In the genomic region with DNA sequence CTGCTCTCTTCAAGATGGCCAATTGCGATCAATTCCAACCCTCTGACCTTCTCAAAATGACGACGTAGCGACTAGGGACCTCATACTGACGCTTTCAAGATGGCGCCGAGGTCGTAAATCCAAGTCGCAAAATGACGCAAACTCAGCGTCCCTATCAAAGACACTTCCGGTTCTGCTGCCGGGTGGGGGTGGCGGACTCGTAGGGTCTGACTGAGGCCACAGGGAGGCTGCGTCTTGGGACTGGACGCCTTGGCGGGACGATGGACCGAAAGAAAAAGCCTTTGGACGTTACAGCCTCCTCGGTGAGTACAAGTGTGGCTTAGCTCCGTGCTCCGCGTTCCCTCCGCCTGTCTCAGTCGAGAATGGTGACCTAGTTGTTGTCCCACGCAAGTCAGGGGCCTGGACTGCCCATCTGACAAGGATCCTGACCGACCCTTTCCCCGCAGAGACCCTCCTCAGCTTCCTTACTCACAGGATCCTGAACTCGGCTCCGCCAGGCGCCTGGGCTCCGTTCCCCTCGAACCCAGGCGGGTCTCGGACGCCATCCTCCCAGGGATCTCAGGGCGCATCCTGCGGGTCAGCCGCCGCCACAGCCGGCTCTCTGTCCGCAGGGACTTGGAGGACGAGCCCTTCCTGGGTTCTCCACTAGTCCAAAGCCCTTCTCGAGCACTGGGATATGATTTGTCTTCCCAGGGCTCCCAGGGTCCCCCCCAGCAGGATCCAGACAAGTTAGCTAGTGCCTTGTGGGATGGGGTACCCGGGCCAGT, we compare ENCODE assay signal across 7 mouse cellular contexts. TPM values are rescaled to one million over a fixed set of nuclear protein-coding genes. Genes with fewer than 3 reads are reported as not detected.
DNase-seq lines count a peak whose midpoint lies in the region; ATAC-seq lines count a peak whose summit lies in the region.

A gene (plus strand): TSS at position 169 of the 767 bp plus-strand sequence.

- peak; percentile 81 for ATAC-seq in embryonic facial prominence, embryonic 12.5 days (ENCODE audit: insufficient number of reproducible peaks, insufficient read depth, low FRiP score, low TSS enrichment)
- ATAC-seq in limb, embryonic 11.5 days (ENCODE audit: insufficient number of reproducible peaks, low FRiP score, low TSS enrichment, low read depth), result peak; percentile 92
- peak; percentile 92 for ATAC-seq in midbrain, embryonic 14.5 days (ENCODE audit: low FRiP score, low TSS enrichment)

- H3K9me3 ChIP-seq in embryonic facial prominence, embryonic 12.5 days, result no peaks in the 10 kb centered on the region
- no peaks in the 10 kb centered on the region for H3K9me3 ChIP-seq in limb, embryonic 11.5 days (ENCODE audit: control insufficient read depth, low read length)
- H3K9me3 ChIP-seq in midbrain, embryonic 14.5 days (ENCODE audit: control insufficient read depth, low read length), result no peaks in the 10 kb centered on the region

- peak within 1 kb of the TSS; percentile 63; the same call in 1 of the 2 replicates for H3K27ac ChIP-seq in embryonic facial prominence, embryonic 12.5 days
- 0 out of 2 replicates have a peak within 1 kb of the TSS, but pooled peaks have one; percentile 14 for H3K27ac ChIP-seq in limb, embryonic 11.5 days (replicated peaks; ENCODE audit: low read depth, low read length)
- peak within 1 kb of the TSS; percentile 87 for H3K27ac ChIP-seq in midbrain, embryonic 14.5 days (replicated peaks; ENCODE audit: low read depth, low read length)

- DNase-seq in adrenal gland, postnatal 25 days, result peak; percentile 84
- peak; percentile 99 for DNase-seq in heart, adult 11 months
- DNase-seq in kidney, adult 18-20 months, result peak; percentile 94
- peak; percentile 94 for DNase-seq in limb, embryonic 11.5 days (ENCODE audit: low spot score)
- DNase-seq in midbrain, embryonic 14.5 days, result peak; percentile 98
- DNase-seq in spleen, adult 18-20 months, result peak; percentile 79 to 85

- WGBS in embryonic facial prominence, embryonic 12.5 days, result under 1% methylated on average over 47 of the region's 47 CpGs
- WGBS in limb, embryonic 11.5 days, result under 1% methylated on average over 47 of the region's 47 CpGs
- under 1% methylated on average over 47 of the region's 47 CpGs for WGBS in midbrain, embryonic 14.5 days

- H3K4me2 ChIP-seq in embryonic facial prominence, embryonic 12.5 days (replicated peaks), result peak within 1 kb of the TSS; percentile 82
- peak within 1 kb of the TSS; percentile 73 for H3K4me2 ChIP-seq in limb, embryonic 11.5 days (ENCODE audit: low read depth, severe bottlenecking)
- peak within 1 kb of the TSS; percentile 85 for H3K4me2 ChIP-seq in midbrain, embryonic 14.5 days (ENCODE audit: low read length)

- H3K4me1 ChIP-seq in embryonic facial prominence, embryonic 12.5 days, result peaks cover 10% of the 10 kb centered on the region
- H3K4me1 ChIP-seq in limb, embryonic 11.5 days (ENCODE audit: control insufficient read depth, insufficient read depth, low read length), result peaks cover 5% of the 10 kb centered on the region
- peaks cover 7% of the 10 kb centered on the region for H3K4me1 ChIP-seq in midbrain, embryonic 14.5 days (ENCODE audit: control insufficient read depth, insufficient read depth, low read length)

- H3K36me3 ChIP-seq in embryonic facial prominence, embryonic 12.5 days, result peaks cover 12% of the 10 kb centered on the region
- H3K36me3 ChIP-seq in limb, embryonic 11.5 days (ENCODE audit: control insufficient read depth, insufficient read depth, low read length), result 0 out of 2 replicates have a peak, but pooled peaks cover 2% of the 10 kb centered on the region
- peaks cover 22% of the 10 kb centered on the region for H3K36me3 ChIP-seq in midbrain, embryonic 14.5 days (ENCODE audit: control insufficient read depth, insufficient read depth, low read length)

- H3K9ac ChIP-seq in embryonic facial prominence, embryonic 12.5 days, result peak within 1 kb of the TSS; percentile 92
- peak within 1 kb of the TSS; percentile 86 for H3K9ac ChIP-seq in limb, embryonic 11.5 days (ENCODE audit: low read length)
- peak within 1 kb of the TSS; percentile 91 for H3K9ac ChIP-seq in midbrain, embryonic 14.5 days (replicated peaks; ENCODE audit: low read length)

- no peaks in the 10 kb centered on the region for H3K27me3 ChIP-seq in embryonic facial prominence, embryonic 12.5 days
- H3K27me3 ChIP-seq in limb, embryonic 11.5 days (ENCODE audit: control insufficient read depth, insufficient read depth, low read length), result no peaks in the 10 kb centered on the region
- H3K27me3 ChIP-seq in midbrain, embryonic 14.5 days (ENCODE audit: control insufficient read depth, insufficient read depth, low read length), result no peaks in the 10 kb centered on the region

- H3K4me3 ChIP-seq in embryonic facial prominence, embryonic 12.5 days, result peak within 1 kb of the TSS; percentile 99
- H3K4me3 ChIP-seq in limb, embryonic 11.5 days (ENCODE audit: low read depth, low read length), result peak within 1 kb of the TSS; percentile 93
- H3K4me3 ChIP-seq in midbrain, embryonic 14.5 days (replicated peaks; ENCODE audit: low read depth, low read length), result peak within 1 kb of the TSS; percentile 92

RNA-seq across cellular contexts. Expression of the gene that starts here (rescaled TPM):
- 34.7 and 37.6 TPM in 2 replicates for total RNA-seq in adrenal gland, postnatal 25 days (2021)
- 43.3 and 48.8 TPM in 2 replicates for polyA plus RNA-seq in embryonic facial prominence, embryonic 12.5 days (2016; fragmentation: Nextera tagmentation; extraction: Ambion mirVana)
- polyA plus RNA-seq in limb, embryonic 11.5 days (2014; fragmentation: Nextera tagmentation; extraction: Ambion mirVana), result 43.3 and 46.1 TPM in 2 replicates
- 43.3 and 47.3 TPM in 2 replicates for polyA plus RNA-seq in midbrain, embryonic 14.5 days (2014; fragmentation: Nextera tagmentation; extraction: Ambion mirVana)

Comparison
In these comparisons a context has a peak if more than half of its experiments do, and no peak if none do; other contexts are left out.
1. Peak in every context shown above with its lines: DNase-seq, ATAC-seq, H3K4me3 ChIP-seq and H3K27ac ChIP-seq.
2. H3K27ac ChIP-seq: peak in every context shown above with its lines; median percentile 87 in midbrain, embryonic 14.5 days; 63 in embryonic facial prominence, embryonic 12.5 days; 14 in limb, embryonic 11.5 days.